8 mouse cellular contexts compared by ENCODE assay signal in genomic region chrX:129750606-129751005, GRCm38 (mm10). TPM values are rescaled to one million over a fixed set of nuclear protein-coding genes. Genes with fewer than 3 reads are reported as not detected.
A peak's percentile ranks its signal among the peaks of the same experiment; 100 is the strongest.
DNase-seq lines count a peak whose midpoint lies in the region; ATAC-seq lines count a peak whose summit lies in the region.

No protein-coding gene starts in this region.

- H3K4me1 ChIP-seq in kidney, embryonic 16.5 days (ENCODE audit: insufficient read depth, low read length), result no peaks in the 10 kb centered on the region
- no peaks in the 10 kb centered on the region for H3K4me1 ChIP-seq in embryonic facial prominence, embryonic 13.5 days
- no peaks in the 10 kb centered on the region for H3K4me1 ChIP-seq in intestine, embryonic 15.5 days (replicated peaks)
- no peaks in the 10 kb centered on the region for H3K4me1 ChIP-seq in midbrain, embryonic 13.5 days (replicated peaks)

- no peak for DNase-seq in kidney, adult 18-20 months
- DNase-seq in left cerebral cortex, adult 8-10 months (ENCODE audit: low spot score in 2 of 2), result no peak
- no peak for DNase-seq in frontal cortex, postnatal 36 days (ENCODE audit: low spot score in 2 of 2)
- no peak for DNase-seq in frontal cortex, postnatal 10 days (ENCODE audit: low spot score in 2 of 2)

- peak overlapping the region; percentile 54 for H3K4me2 ChIP-seq in kidney, embryonic 16.5 days (replicated peaks; ENCODE audit: low read depth, low read length)
- peak overlapping the region; percentile 55 for H3K4me2 ChIP-seq in embryonic facial prominence, embryonic 13.5 days
- peak overlapping the region; percentile 54 for H3K4me2 ChIP-seq in intestine, embryonic 15.5 days (replicated peaks)
- peak overlapping the region; percentile 60 for H3K4me2 ChIP-seq in midbrain, embryonic 13.5 days (replicated peaks)

- H3K9me3 ChIP-seq in kidney, embryonic 16.5 days (ENCODE audit: low read length), result no peaks in the 10 kb centered on the region
- H3K9me3 ChIP-seq in embryonic facial prominence, embryonic 13.5 days, result no peaks in the 10 kb centered on the region
- H3K9me3 ChIP-seq in intestine, embryonic 15.5 days, result no peaks in the 10 kb centered on the region
- no peaks in the 10 kb centered on the region for H3K9me3 ChIP-seq in midbrain, embryonic 13.5 days

- 15% methylated on average over 6 of the region's 6 CpGs for WGBS in kidney, embryonic 16.5 days
- 12% methylated on average over 6 of the region's 6 CpGs for WGBS in embryonic facial prominence, embryonic 13.5 days
- WGBS in intestine, embryonic 15.5 days, result 10% methylated on average over 6 of the region's 6 CpGs
- WGBS in midbrain, embryonic 13.5 days, result 7% methylated on average over 6 of the region's 6 CpGs

- peak overlapping the region; percentile 64 for H3K9ac ChIP-seq in kidney, embryonic 16.5 days (replicated peaks; ENCODE audit: low read length)
- H3K9ac ChIP-seq in embryonic facial prominence, embryonic 13.5 days, result peak overlapping the region; percentile 72
- H3K9ac ChIP-seq in intestine, embryonic 15.5 days, result peak overlapping the region; percentile 50; the same call in 1 of the 2 replicates
- peak overlapping the region; percentile 66 for H3K9ac ChIP-seq in midbrain, embryonic 13.5 days (replicated peaks)

- no peaks in the 10 kb centered on the region for H3K36me3 ChIP-seq in kidney, embryonic 16.5 days (ENCODE audit: insufficient read depth, low read length)
- H3K36me3 ChIP-seq in embryonic facial prominence, embryonic 13.5 days, result no peaks in the 10 kb centered on the region
- no peaks in the 10 kb centered on the region for H3K36me3 ChIP-seq in intestine, embryonic 15.5 days
- no peaks in the 10 kb centered on the region for H3K36me3 ChIP-seq in midbrain, embryonic 13.5 days

- H3K27me3 ChIP-seq in kidney, embryonic 16.5 days (ENCODE audit: insufficient read depth, low read length), result no peaks in the 10 kb centered on the region
- H3K27me3 ChIP-seq in embryonic facial prominence, embryonic 13.5 days, result no peaks in the 10 kb centered on the region
- H3K27me3 ChIP-seq in intestine, embryonic 15.5 days (replicated peaks), result no peaks in the 10 kb centered on the region
- H3K27me3 ChIP-seq in midbrain, embryonic 13.5 days, result no peaks in the 10 kb centered on the region

- peak overlapping the region; percentile 61 for H3K4me3 ChIP-seq in kidney, embryonic 16.5 days (ENCODE audit: low read length)
- H3K4me3 ChIP-seq in embryonic facial prominence, embryonic 13.5 days, result peak overlapping the region; percentile 56
- peak overlapping the region; percentile 55 for H3K4me3 ChIP-seq in intestine, embryonic 15.5 days (replicated peaks)
- H3K4me3 ChIP-seq in midbrain, embryonic 13.5 days (replicated peaks), result peak overlapping the region; percentile 56

- H3K27ac ChIP-seq in kidney, embryonic 16.5 days (ENCODE audit: low read length), result no peak overlapping the region
- H3K27ac ChIP-seq in embryonic facial prominence, embryonic 13.5 days, result no peak overlapping the region
- H3K27ac ChIP-seq in intestine, embryonic 15.5 days, result 0 out of 2 replicates have a peak overlapping the region, but pooled peaks have one; percentile 62
- H3K27ac ChIP-seq in midbrain, embryonic 13.5 days, result no peak overlapping the region

- no peak for ATAC-seq in kidney, embryonic 16.5 days (ENCODE audit: low FRiP score, low TSS enrichment)
- no peak for ATAC-seq in embryonic facial prominence, embryonic 13.5 days (ENCODE audit: insufficient number of reproducible peaks, insufficient read depth, low FRiP score, low TSS enrichment, low read depth)
- no peak; the same call in 1 of the 2 replicates for ATAC-seq in intestine, embryonic 15.5 days
- ATAC-seq in midbrain, embryonic 13.5 days, result no peak

RNA-seq across cellular contexts. Expression of gene Diaph2, which starts 1.1 kb away (rescaled TPM):
- polyA plus RNA-seq in kidney, embryonic 16.5 days (2015; fragmentation: Nextera tagmentation; extraction: Ambion mirVana), result 4.4 and 5.2 TPM in 2 replicates
- polyA plus RNA-seq in embryonic facial prominence, embryonic 13.5 days (2015; fragmentation: Nextera tagmentation; extraction: Ambion mirVana), result 7.1 TPM in 2 replicates
- polyA plus RNA-seq in intestine, embryonic 15.5 days (2015; fragmentation: Nextera tagmentation; extraction: Ambion mirVana), result 3.5 and 4.4 TPM in 2 replicates
- 3.6 and 4.4 TPM in 2 replicates for polyA plus RNA-seq in midbrain, embryonic 13.5 days (2015; fragmentation: Nextera tagmentation; extraction: Ambion mirVana)
- 10 to 100 TPM; 24.1 to 31.9 (median 26.8) TPM for total RNA-seq in left cerebral cortex, adult 8-10 months (2022)
